Comparison of ENCODE assay signal across 14 mouse cellular contexts in the genomic region with DNA sequence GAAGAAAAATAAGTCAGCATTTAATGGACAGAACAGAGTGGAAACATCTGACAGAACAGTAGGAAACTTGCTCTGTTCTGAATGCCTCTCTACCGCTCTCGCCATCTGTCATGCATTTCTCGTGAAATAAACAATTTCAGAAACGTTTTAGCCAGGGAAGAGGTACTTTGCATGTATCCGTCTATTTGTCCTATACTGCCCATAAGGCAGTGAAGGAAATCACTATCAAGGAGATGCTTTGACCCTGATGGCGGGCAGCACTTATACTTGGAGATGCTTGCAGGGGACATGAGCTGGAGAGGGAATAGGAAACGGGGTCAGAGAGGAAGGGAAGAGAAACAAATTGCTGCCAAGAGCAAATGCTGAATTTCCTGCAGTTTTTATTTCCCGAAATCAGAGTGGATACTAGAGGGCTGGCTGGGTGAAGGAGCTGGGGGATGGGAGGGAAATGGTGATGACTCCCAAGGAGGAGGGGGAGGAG. TPM values are rescaled to one million over a fixed set of nuclear protein-coding genes. Genes with fewer than 3 reads are reported as not detected.
A peak's percentile ranks its signal among the peaks of the same experiment; 100 is the strongest.
DNase-seq lines count a peak whose midpoint lies in the region; ATAC-seq lines count a peak whose summit lies in the region.
"Had no signal": no experiment of that assay in that cellular context is flagged by ENCODE, and none has a peak within 500 bp of the region (broad histone marks: within the 10 kb centered on the region; RNA-seq: fewer than 3 reads in every experiment).

No protein-coding gene starts in this region.

- 67% methylated on average over 8 of the region's 8 CpGs for WGBS in hindbrain, embryonic 16.5 days
- WGBS in hindbrain, embryonic 11.5 days: 73% methylated on average over 8 of the region's 8 CpGs
- WGBS in limb, embryonic 15.5 days: 58% methylated on average over 8 of the region's 8 CpGs
- 85% methylated on average over 8 of the region's 8 CpGs for WGBS in limb, embryonic 10.5 days

- no peaks in the 10 kb centered on the region for H3K4me1 ChIP-seq in hindbrain, embryonic 16.5 days (ENCODE audit: control insufficient read depth, insufficient read depth, low read depth, low read length)
- H3K4me1 ChIP-seq in hindbrain, embryonic 11.5 days (replicated peaks; ENCODE audit: control insufficient read depth, insufficient read depth, low read length): no peaks in the 10 kb centered on the region
- no peaks in the 10 kb centered on the region for H3K4me1 ChIP-seq in limb, embryonic 15.5 days
- no peaks in the 10 kb centered on the region for H3K4me1 ChIP-seq in limb, embryonic 10.5 days

- ATAC-seq in hindbrain, embryonic 16.5 days: 0 out of 2 replicates have a peak, but pooled peaks have one; percentile 56
- no peak for ATAC-seq in hindbrain, embryonic 11.5 days (ENCODE audit: low FRiP score)
- ATAC-seq in limb, embryonic 15.5 days (ENCODE audit: insufficient number of reproducible peaks, low FRiP score, low TSS enrichment, low read depth): no peak
- no peak for ATAC-seq in megakaryocyte, adult 5-6 weeks (ENCODE audit: poor library complexity, severe bottlenecking)
- ATAC-seq: Patski had no signal

- no peaks in the 10 kb centered on the region for H3K9me3 ChIP-seq in hindbrain, embryonic 16.5 days (ENCODE audit: control insufficient read depth, low read length)
- no peaks in the 10 kb centered on the region for H3K9me3 ChIP-seq in hindbrain, embryonic 11.5 days (ENCODE audit: control insufficient read depth, low read length)
- no peaks in the 10 kb centered on the region for H3K9me3 ChIP-seq in limb, embryonic 15.5 days
- no peaks in the 10 kb centered on the region for H3K9me3 ChIP-seq in limb, embryonic 10.5 days (replicated peaks)

- H3K9ac ChIP-seq in hindbrain, embryonic 16.5 days (ENCODE audit: low read depth, low read length): no peak overlapping the region
- no peak overlapping the region for H3K9ac ChIP-seq in hindbrain, embryonic 11.5 days (ENCODE audit: low read depth, low read length)
- H3K9ac ChIP-seq in limb, embryonic 15.5 days: no peak overlapping the region
- H3K9ac ChIP-seq: liver, embryonic 14.5 days had no signal

- no peaks in the 10 kb centered on the region for H3K27me3 ChIP-seq in hindbrain, embryonic 16.5 days (replicated peaks; ENCODE audit: control insufficient read depth, insufficient read depth, low read length)
- H3K27me3 ChIP-seq in hindbrain, embryonic 11.5 days (ENCODE audit: control insufficient read depth, insufficient read depth, low read length): no peaks in the 10 kb centered on the region
- H3K27me3 ChIP-seq in limb, embryonic 15.5 days: no peaks in the 10 kb centered on the region
- H3K27me3 ChIP-seq in limb, embryonic 10.5 days (ENCODE audit: low read depth, poor library complexity, severe bottlenecking): no peaks in the 10 kb centered on the region
- H3K27me3 ChIP-seq: CH12.LX had no signal

- no peak overlapping the region for H3K4me3 ChIP-seq in hindbrain, embryonic 16.5 days (ENCODE audit: low read length)
- H3K4me3 ChIP-seq in hindbrain, embryonic 11.5 days (ENCODE audit: low read depth, low read length): no peak overlapping the region
- H3K4me3 ChIP-seq in limb, embryonic 15.5 days: no peak overlapping the region
- no peak overlapping the region for H3K4me3 ChIP-seq in limb, embryonic 10.5 days

- DNase-seq in hindbrain, embryonic 11.5 days (ENCODE audit: low spot score): no peak
- DNase-seq in limb, embryonic 10.5 days (ENCODE audit: low spot score): no peak
- DNase-seq in cerebellum, adult 8-10 months: peak; percentile 67
- DNase-seq in kidney, postnatal 14 days: peak; percentile 26
- no peak for DNase-seq in embryo, embryonic 9.5 days (ENCODE audit: extremely low spot score)
- DNase-seq: adrenal gland, adult 8-10 months; lung, postnatal 36 days; spleen, adult 18-20 months had no signal

- H3K4me2 ChIP-seq in hindbrain, embryonic 16.5 days (ENCODE audit: low read length): no peak overlapping the region
- no peak overlapping the region for H3K4me2 ChIP-seq in hindbrain, embryonic 11.5 days (replicated peaks; ENCODE audit: low read depth, low read length)
- no peak overlapping the region for H3K4me2 ChIP-seq in limb, embryonic 15.5 days

- no peaks in the 10 kb centered on the region for H3K36me3 ChIP-seq in hindbrain, embryonic 16.5 days (ENCODE audit: control insufficient read depth, insufficient read depth, low read length)
- H3K36me3 ChIP-seq in hindbrain, embryonic 11.5 days (ENCODE audit: control insufficient read depth, insufficient read depth, low read length): no peaks in the 10 kb centered on the region
- H3K36me3 ChIP-seq in limb, embryonic 15.5 days: no peaks in the 10 kb centered on the region
- no peaks in the 10 kb centered on the region for H3K36me3 ChIP-seq in limb, embryonic 10.5 days

- H3K27ac ChIP-seq in hindbrain, embryonic 16.5 days (ENCODE audit: low read depth, low read length): no peak overlapping the region
- H3K27ac ChIP-seq in hindbrain, embryonic 11.5 days (ENCODE audit: low read depth, low read length): no peak overlapping the region
- H3K27ac ChIP-seq in limb, embryonic 15.5 days: peak overlapping the region; percentile 43; the same call in 1 of the 2 replicates
- no peak overlapping the region for H3K27ac ChIP-seq in limb, embryonic 10.5 days
- H3K27ac ChIP-seq: liver, embryonic 14.5 days had no signal

RNA-seq across cellular contexts. Expression of gene Aig1, which starts 37.5 kb away (rescaled TPM):
- 102 and 116 TPM in 2 replicates for polyA plus RNA-seq in hindbrain, embryonic 16.5 days (2015; fragmentation: Nextera tagmentation; extraction: Ambion mirVana)
- polyA plus RNA-seq in hindbrain, embryonic 11.5 days (2014; fragmentation: Nextera tagmentation; extraction: Ambion mirVana): 37.5 and 38.5 TPM in 2 replicates
- polyA plus RNA-seq in limb, embryonic 15.5 days (2015; fragmentation: Nextera tagmentation; extraction: Ambion mirVana): 27.6 and 33.8 TPM in 2 replicates
- 10.4 and 11.2 TPM in 2 replicates for polyA plus RNA-seq in limb, embryonic 10.5 days (2016; fragmentation: Nextera tagmentation; extraction: Ambion mirVana)
- 6.0 and 7.3 TPM in 2 replicates for total RNA-seq in megakaryocyte, adult 5-6 weeks (2015)
- 3.5 and 4.7 TPM in 2 replicates for total RNA-seq in megakaryocyte, adult 5-6 weeks (2017)

RNA-seq across cellular contexts. Expression of gene Hivep2, which starts 59.6 kb away (rescaled TPM):
- polyA plus RNA-seq in hindbrain, embryonic 16.5 days (2015; fragmentation: Nextera tagmentation; extraction: Ambion mirVana): 10.6 and 12.5 TPM in 2 replicates
- 6.2 and 8.9 TPM in 2 replicates for polyA plus RNA-seq in hindbrain, embryonic 11.5 days (2014; fragmentation: Nextera tagmentation; extraction: Ambion mirVana)
- polyA plus RNA-seq in limb, embryonic 15.5 days (2015; fragmentation: Nextera tagmentation; extraction: Ambion mirVana): 7.9 and 9.1 TPM in 2 replicates
- 0.44 and 0.59 TPM in 2 replicates for polyA plus RNA-seq in limb, embryonic 10.5 days (2016; fragmentation: Nextera tagmentation; extraction: Ambion mirVana)
- total RNA-seq in megakaryocyte, adult 5-6 weeks (2015): 3.4 and 5.2 TPM in 2 replicates
- 1.7 and 2.0 TPM in 2 replicates for total RNA-seq in megakaryocyte, adult 5-6 weeks (2017)

Comparison
In these comparisons a context has a peak if more than half of its experiments do, and no peak if none do; other contexts are left out.
1. DNase-seq: peak in cerebellum, adult 8-10 months (single experiment) and kidney, postnatal 14 days (single experiment); none in hindbrain, embryonic 11.5 days (single experiment), limb, embryonic 10.5 days (single experiment) and embryo, embryonic 9.5 days (single experiment).